In genomic region chr11:29774760-29775159, GRCm38 (mm10) we compare ENCODE assay signal across 16 mouse cellular contexts. TPM values are rescaled to one million over a fixed set of nuclear protein-coding genes. Genes with fewer than 3 reads are reported as not detected.
DNase-seq lines count a peak whose midpoint lies in the region; ATAC-seq and TF ChIP-seq lines count a peak whose summit lies in the region.
"Had no signal": no experiment of that assay in that cellular context is flagged by ENCODE, and none has a peak within 500 bp of the region (broad histone marks: within the 10 kb centered on the region; RNA-seq: fewer than 3 reads in every experiment).

No protein-coding gene starts in this region.

- H3K36me3 ChIP-seq in forebrain, embryonic 10.5 days (replicated peaks): no peaks in the 10 kb centered on the region
- no peaks in the 10 kb centered on the region for H3K36me3 ChIP-seq in forebrain, embryonic 11.5 days (ENCODE audit: control insufficient read depth, insufficient read depth, low read length)
- no peaks in the 10 kb centered on the region for H3K36me3 ChIP-seq in midbrain, embryonic 10.5 days
- no peaks in the 10 kb centered on the region; the same call in 1 of the 2 replicates for H3K36me3 ChIP-seq in midbrain, embryonic 16.5 days (ENCODE audit: control insufficient read depth, insufficient read depth, low read length)
- H3K36me3 ChIP-seq in forebrain, embryonic 15.5 days: no peaks in the 10 kb centered on the region
- H3K36me3 ChIP-seq in myocyte (ENCODE audit: control insufficient read depth, insufficient read depth): no peaks in the 10 kb centered on the region
- H3K36me3 ChIP-seq: G1E; heart, embryonic 13.5 days; limb, embryonic 12.5 days; neural tube, embryonic 12.5 days had no signal

- H3K4me1 ChIP-seq in forebrain, embryonic 10.5 days: peaks cover 10% of the 10 kb centered on the region; the same call in 1 of the 2 replicates
- no peaks in the 10 kb centered on the region for H3K4me1 ChIP-seq in forebrain, embryonic 11.5 days (replicated peaks; ENCODE audit: control insufficient read depth, insufficient read depth, low read length)
- peaks cover 18% of the 10 kb centered on the region for H3K4me1 ChIP-seq in midbrain, embryonic 10.5 days
- no peaks in the 10 kb centered on the region for H3K4me1 ChIP-seq in midbrain, embryonic 16.5 days (ENCODE audit: control insufficient read depth, insufficient read depth, low read length)
- H3K4me1 ChIP-seq in forebrain, embryonic 15.5 days: peaks cover 7% of the 10 kb centered on the region; the same call in 1 of the 2 replicates
- H3K4me1 ChIP-seq: limb, embryonic 12.5 days had no signal

- ATAC-seq in forebrain, embryonic 11.5 days (replicated peaks; ENCODE audit: low FRiP score): no peak
- no peak for ATAC-seq in midbrain, embryonic 16.5 days
- ATAC-seq in forebrain, embryonic 15.5 days (replicated peaks): no peak

- H3K9me3 ChIP-seq in forebrain, embryonic 10.5 days: no peaks in the 10 kb centered on the region
- H3K9me3 ChIP-seq in forebrain, embryonic 11.5 days (ENCODE audit: control insufficient read depth, low read length): no peaks in the 10 kb centered on the region
- no peaks in the 10 kb centered on the region for H3K9me3 ChIP-seq in midbrain, embryonic 10.5 days (replicated peaks)
- H3K9me3 ChIP-seq in midbrain, embryonic 16.5 days (replicated peaks; ENCODE audit: control insufficient read depth, low read length, poor library complexity, severe bottlenecking): no peaks in the 10 kb centered on the region
- no peaks in the 10 kb centered on the region for H3K9me3 ChIP-seq in forebrain, embryonic 15.5 days
- H3K9me3 ChIP-seq: G1E; heart, embryonic 13.5 days; limb, embryonic 12.5 days; neural tube, embryonic 12.5 days had no signal

- no peak for DNase-seq in forebrain, embryonic 10.5 days (ENCODE audit: extremely low spot score, low spot score)
- DNase-seq in forebrain, embryonic 11.5 days (ENCODE audit: low spot score): no peak
- DNase-seq in midbrain, embryonic 10.5 days (ENCODE audit: low spot score): no peak
- DNase-seq in kidney, postnatal 14 days: no peak
- DNase-seq in right cerebral cortex, postnatal 14 days: no peak
- DNase-seq: B cell, adult 2 months; cerebellum, adult 18-20 months; lung, adult 18-20 months had no signal

- H3K4me2 ChIP-seq in forebrain, embryonic 11.5 days (ENCODE audit: low read depth, low read length, severe bottlenecking): no peak overlapping the region
- H3K4me2 ChIP-seq in midbrain, embryonic 16.5 days (ENCODE audit: low read length): no peak overlapping the region
- H3K4me2 ChIP-seq in forebrain, embryonic 15.5 days (replicated peaks): no peak overlapping the region
- peak overlapping the region; percentile 52 for H3K4me2 ChIP-seq in myocyte (ENCODE audit: low read depth)
- H3K4me2 ChIP-seq: heart, embryonic 13.5 days; limb, embryonic 12.5 days; neural tube, embryonic 12.5 days had no signal

- WGBS in forebrain, embryonic 10.5 days: 69% methylated on average over 2 of the region's 2 CpGs
- WGBS in forebrain, embryonic 11.5 days: 71% methylated on average over 2 of the region's 2 CpGs
- WGBS in midbrain, embryonic 10.5 days: 67% methylated on average over 2 of the region's 2 CpGs
- WGBS in midbrain, embryonic 16.5 days: 55% methylated on average over 2 of the region's 2 CpGs
- 71% methylated on average over 2 of the region's 2 CpGs for WGBS in forebrain, embryonic 15.5 days

- H3K9ac ChIP-seq in forebrain, embryonic 11.5 days (ENCODE audit: low read length): no peak overlapping the region
- H3K9ac ChIP-seq in midbrain, embryonic 16.5 days (ENCODE audit: low read depth, low read length): no peak overlapping the region
- no peak overlapping the region for H3K9ac ChIP-seq in forebrain, embryonic 15.5 days (replicated peaks)
- H3K9ac ChIP-seq: heart, embryonic 13.5 days; limb, embryonic 12.5 days; neural tube, embryonic 12.5 days had no signal

- H3ac ChIP-seq in myocyte (ENCODE audit: control insufficient read depth, insufficient read length): no peak overlapping the region

- peaks cover 17% of the 10 kb centered on the region for H3K27me3 ChIP-seq in forebrain, embryonic 10.5 days (ENCODE audit: poor library complexity, severe bottlenecking)
- no peaks in the 10 kb centered on the region for H3K27me3 ChIP-seq in forebrain, embryonic 11.5 days (ENCODE audit: control insufficient read depth, insufficient read depth, low read length)
- no peaks in the 10 kb centered on the region for H3K27me3 ChIP-seq in midbrain, embryonic 10.5 days (ENCODE audit: low read depth, poor library complexity, severe bottlenecking)
- no peaks in the 10 kb centered on the region for H3K27me3 ChIP-seq in midbrain, embryonic 16.5 days (ENCODE audit: control insufficient read depth, insufficient read depth, low read depth, low read length)
- no peaks in the 10 kb centered on the region for H3K27me3 ChIP-seq in forebrain, embryonic 15.5 days
- H3K27me3 ChIP-seq in myocyte (ENCODE audit: control insufficient read depth, insufficient read depth, insufficient read length): no peaks in the 10 kb centered on the region
- H3K27me3 ChIP-seq: heart, embryonic 13.5 days; limb, embryonic 12.5 days; neural tube, embryonic 12.5 days had no signal

- H3K27ac ChIP-seq in forebrain, embryonic 10.5 days: 0 out of 2 replicates have a peak overlapping the region, but pooled peaks have one; percentile 44
- no peak overlapping the region for H3K27ac ChIP-seq in forebrain, embryonic 11.5 days (ENCODE audit: low read depth, low read length)
- peak overlapping the region; percentile 78 for H3K27ac ChIP-seq in midbrain, embryonic 10.5 days (replicated peaks)
- no peak overlapping the region for H3K27ac ChIP-seq in midbrain, embryonic 16.5 days (ENCODE audit: low read length)
- peak overlapping the region; percentile 51 for H3K27ac ChIP-seq in forebrain, embryonic 15.5 days (replicated peaks)
- H3K27ac ChIP-seq: heart, embryonic 13.5 days; kidney, postnatal 0 days; limb, embryonic 12.5 days; neural tube, embryonic 12.5 days had no signal

- no peaks in the 10 kb centered on the region for H3K79me2 ChIP-seq in myocyte (ENCODE audit: control insufficient read depth, insufficient read depth)

- no peak for TF ChIP-seq POLR2A in myocyte (IDR thresholded peaks at IDR 0.05; ENCODE audit: insufficient read length, low read depth)

- H3K4me3 ChIP-seq in forebrain, embryonic 10.5 days: no peak overlapping the region
- no peak overlapping the region for H3K4me3 ChIP-seq in forebrain, embryonic 11.5 days (ENCODE audit: low read depth, low read length)
- H3K4me3 ChIP-seq in midbrain, embryonic 10.5 days: no peak overlapping the region
- H3K4me3 ChIP-seq in midbrain, embryonic 16.5 days (ENCODE audit: low read depth, low read length): no peak overlapping the region
- H3K4me3 ChIP-seq in forebrain, embryonic 15.5 days: no peak overlapping the region
- H3K4me3 ChIP-seq in myocyte: no peak overlapping the region
- H3K4me3 ChIP-seq: heart, embryonic 13.5 days; limb, embryonic 12.5 days; neural tube, embryonic 12.5 days had no signal

TF ChIP-seq in myocyte, 11 proteins besides CTCF, POLR2A, EP300 and RAD21:
- TF ChIP-seq SRF (IDR thresholded peaks at IDR 0.05; ENCODE audit: control insufficient read depth, insufficient read length, low read depth): no peak
- peak; percentile 56 for TF ChIP-seq TCF12 (IDR thresholded peaks at IDR 0.05; ENCODE audit: insufficient read depth, poor library complexity, severe bottlenecking)
- TF ChIP-seq POLR2AphosphoS2 (IDR thresholded peaks at IDR 0.05; ENCODE audit: insufficient read length, low read depth): no peak
- peak in 2 of 3 experiments; percentile 57 to 76 for TF ChIP-seq MYOD1 (IDR thresholded peaks at IDR 0.05; ENCODE audit: control insufficient read depth in 1 of 3, insufficient read length in 2 of 3, low read depth in 2 of 3)
- TF ChIP-seq MYOG (IDR thresholded peaks at IDR 0.05; ENCODE audit: control insufficient read depth in 1 of 3, insufficient read depth in 1 of 3, insufficient read length in 2 of 3, low read depth in 2 of 3): peak in 1 of 3 experiments; percentile 63
- peak; percentile 51 for TF ChIP-seq TCF3 (IDR thresholded peaks at IDR 0.05; ENCODE audit: insufficient read length, low read depth)

RNA-seq across cellular contexts. Expression of gene 4931440F15Rik, which starts 50.7 kb away (rescaled TPM):
- 0.12 TPM in 1 of 2 replicates, not detected in the other for polyA plus RNA-seq in forebrain, embryonic 10.5 days (2016; fragmentation: Nextera tagmentation; extraction: Ambion mirVana)
- 0.13 and 0.24 TPM in 2 replicates for polyA plus RNA-seq in forebrain, embryonic 11.5 days (2014; fragmentation: Nextera tagmentation; extraction: Ambion mirVana)
- 0.09 and 0.12 TPM in 2 replicates for polyA plus RNA-seq in midbrain, embryonic 10.5 days (2016; fragmentation: Nextera tagmentation; extraction: Ambion mirVana)
- 0.83 TPM in 2 replicates for polyA plus RNA-seq in midbrain, embryonic 16.5 days (2015; fragmentation: Nextera tagmentation; extraction: Ambion mirVana)
- 0.37 and 0.47 TPM in 2 replicates for polyA plus RNA-seq in forebrain, embryonic 15.5 days (2015; fragmentation: Nextera tagmentation; extraction: Ambion mirVana)
- 0.04 TPM for polyA plus RNA-seq in myocyte (2012; fragmentation: generic; extraction: Trizol)
- polyA plus RNA-seq: G1E had no signal

Comparison
In these comparisons a context has a peak if more than half of its experiments do, and no peak if none do; other contexts are left out.
1. H3K27ac ChIP-seq: peak in forebrain, embryonic 10.5 days (single experiment), midbrain, embryonic 10.5 days (single experiment) and forebrain, embryonic 15.5 days (single experiment); none in forebrain, embryonic 11.5 days (single experiment) and midbrain, embryonic 16.5 days (single experiment).